Mouse (Mus musculus): ENCODE data around the gene Tnni2. TPM values are rescaled to one million over a fixed set of nuclear protein-coding genes. Genes with fewer than 3 reads are reported as not detected.

Tnni2 gene
- polyA plus RNA-seq, 1 experiment from 2014 or later, result 46.1 TPM

DNA sequence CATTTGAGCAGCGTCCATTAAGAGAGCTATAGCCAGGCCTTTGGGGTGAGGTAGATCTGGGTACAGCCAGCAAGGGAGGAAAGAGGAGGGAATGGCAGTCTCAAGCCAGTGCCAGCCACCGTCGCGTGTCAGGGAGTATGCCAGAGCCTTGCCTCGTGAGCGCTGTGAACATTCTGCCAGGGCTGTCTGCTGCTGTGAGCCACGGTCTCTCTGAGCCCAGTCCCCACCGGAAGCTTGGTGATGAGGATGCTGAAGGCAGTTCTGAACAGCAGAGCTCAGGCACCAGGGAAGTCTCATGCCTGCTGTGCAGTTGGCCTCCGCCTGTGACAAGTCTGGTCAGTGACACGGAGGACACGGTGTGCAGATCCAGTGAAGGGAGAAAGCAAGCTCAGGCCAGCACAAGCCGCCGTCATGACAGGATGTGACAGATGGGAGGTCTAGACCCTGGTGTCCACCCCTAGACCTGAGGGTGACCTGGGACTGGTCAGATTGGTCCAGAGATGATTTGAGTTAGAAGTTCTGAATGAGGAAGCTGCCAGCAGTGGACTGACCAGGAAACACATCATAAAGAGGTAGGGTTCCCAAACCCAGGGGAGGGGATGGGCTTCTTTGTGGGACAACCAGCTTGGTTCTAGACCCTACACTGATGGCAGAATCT is 35.3 kb downstream of the Tnni2 start:
- Histone ChIP-seq H3K9ac (ENCODE audit: low read depth, low read length) (no peak overlapping the region), H3K27me3 (ENCODE audit: control insufficient read depth, insufficient read depth, low read length) (no peaks in the 10 kb centered on the region), H3K27ac (ENCODE audit: low read depth, low read length) (no peak overlapping the region), H3K9me3 (replicated peaks; ENCODE audit: control insufficient read depth, low read length) (no peaks in the 10 kb centered on the region), H3K36me3 (ENCODE audit: control insufficient read depth, insufficient read depth, low read length) (no peaks in the 10 kb centered on the region), H3K4me3 (ENCODE audit: low read depth, low read length) (no peak overlapping the region), H3K4me1 (ENCODE audit: control insufficient read depth, insufficient read depth, low read length) (peaks cover 51% of the 10 kb centered on the region), H3K4me2 (no peak overlapping the region)
- 80% methylated on average over 13 of the region's 13 CpGs for WGBS (ENCODE audit: insufficient replicate concordance)
- no peak for ATAC-seq (replicated peaks; ENCODE audit: insufficient number of reproducible peaks, low FRiP score, low TSS enrichment)

DNA sequence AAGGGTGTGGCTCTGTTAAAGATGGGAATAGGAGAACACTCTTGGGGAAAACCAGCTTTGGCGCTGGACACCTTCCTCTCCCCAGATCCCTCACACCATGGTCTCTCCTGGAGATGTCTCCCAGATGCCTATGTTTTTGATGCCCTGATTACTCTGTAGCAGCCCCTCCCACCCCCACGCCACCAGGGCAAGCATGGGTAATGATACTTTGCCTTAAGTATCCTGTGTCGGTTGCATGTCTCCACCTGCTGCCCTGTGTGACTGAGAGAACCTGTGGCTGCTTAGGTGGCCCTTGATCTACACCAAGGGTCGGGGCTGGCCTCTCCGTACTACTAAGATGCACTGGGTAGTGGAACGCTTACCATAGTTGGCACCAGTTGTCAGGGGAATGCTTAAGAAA is 36.4 kb downstream of the Tnni2 start:
- H3K4me1 ChIP-seq (ENCODE audit: control insufficient read depth, insufficient read depth, low read length), result peaks cover 54% of the 10 kb centered on the region
- H3K4me2 ChIP-seq, result no peak overlapping the region
- H3K9ac ChIP-seq (ENCODE audit: low read depth, low read length), result no peak overlapping the region

DNA sequence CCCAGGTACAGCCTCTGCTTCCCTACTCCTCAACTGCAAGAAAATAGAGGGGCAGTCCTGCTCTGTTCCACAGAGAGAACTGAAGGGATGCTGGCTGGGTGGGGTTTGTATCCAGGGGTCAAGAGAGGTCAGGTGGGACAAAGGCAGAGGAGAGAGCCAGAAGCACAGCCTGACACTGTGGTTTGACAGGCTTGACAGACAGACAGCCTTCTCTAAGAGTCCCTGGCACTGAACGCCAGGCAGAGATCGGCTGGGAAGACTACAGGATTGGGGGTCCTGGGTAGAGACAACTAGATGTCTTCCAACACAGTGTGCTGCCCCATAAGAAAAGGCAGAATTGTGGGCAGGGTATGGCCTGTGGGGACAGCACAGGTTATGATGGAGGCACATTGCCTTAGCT is 37.0 kb downstream of the Tnni2 start:
- Histone ChIP-seq H3K27ac (ENCODE audit: low read depth, low read length) (peak overlapping the region; percentile 36; the same call in 1 of the 2 replicates), H3K9ac (ENCODE audit: low read depth, low read length) (no peak overlapping the region; the same call in 1 of the 2 replicates), H3K27me3 (ENCODE audit: control insufficient read depth, insufficient read depth, low read length) (no peaks in the 10 kb centered on the region), H3K4me1 (ENCODE audit: control insufficient read depth, insufficient read depth, low read length) (peaks cover 58% of the 10 kb centered on the region), H3K36me3 (ENCODE audit: control insufficient read depth, insufficient read depth, low read length) (no peaks in the 10 kb centered on the region), H3K4me3 (ENCODE audit: low read depth, low read length) (no peak overlapping the region), H3K9me3 (replicated peaks; ENCODE audit: control insufficient read depth, low read length) (no peaks in the 10 kb centered on the region), H3K4me2 (no peak overlapping the region)
- 64% methylated on average over 2 of the region's 2 CpGs for WGBS (ENCODE audit: insufficient replicate concordance)
- no peak for ATAC-seq (replicated peaks; ENCODE audit: insufficient number of reproducible peaks, low FRiP score, low TSS enrichment)

More for the DNA sequence above, 36.4 kb downstream of the Tnni2 start:
- H3K9me3 ChIP-seq (replicated peaks; ENCODE audit: control insufficient read depth, low read length), result no peaks in the 10 kb centered on the region
- no peaks in the 10 kb centered on the region for H3K36me3 ChIP-seq (ENCODE audit: control insufficient read depth, insufficient read depth, low read length)
- H3K27ac ChIP-seq (ENCODE audit: low read depth, low read length), result no peak overlapping the region; the same call in 1 of the 2 replicates
- ATAC-seq (replicated peaks; ENCODE audit: insufficient number of reproducible peaks, low FRiP score, low TSS enrichment), result no peak
- no peak overlapping the region for H3K4me3 ChIP-seq (ENCODE audit: low read depth, low read length)
- WGBS (ENCODE audit: insufficient replicate concordance), result 83% methylated on average over 6 of the region's 6 CpGs
- H3K27me3 ChIP-seq (ENCODE audit: control insufficient read depth, insufficient read depth, low read length), result no peaks in the 10 kb centered on the region

DNA sequence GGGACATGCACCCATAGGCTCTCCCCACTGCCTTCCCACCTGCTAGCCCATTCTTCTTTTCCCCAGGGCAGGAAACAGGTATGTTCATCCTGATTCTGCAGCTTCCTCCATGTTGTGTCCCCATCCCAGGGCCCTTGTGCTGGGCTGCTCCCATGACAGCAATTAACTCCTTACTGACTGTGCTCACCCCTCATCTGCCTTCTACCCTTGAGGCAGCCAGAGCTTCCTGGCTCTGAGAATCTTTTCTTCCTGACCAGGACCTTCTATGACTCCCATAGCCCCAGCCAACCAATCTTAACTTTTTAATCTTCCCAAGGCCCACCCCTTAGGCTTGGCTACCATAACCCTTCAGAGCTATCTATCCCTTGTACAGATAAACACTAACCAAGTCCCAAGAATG is 37.7 kb downstream of the Tnni2 start:
- no peaks in the 10 kb centered on the region for H3K27me3 ChIP-seq (ENCODE audit: control insufficient read depth, insufficient read depth, low read length)
- H3K4me3 ChIP-seq (ENCODE audit: low read depth, low read length), result no peak overlapping the region
- peak overlapping the region; percentile 37 for H3K27ac ChIP-seq (ENCODE audit: low read depth, low read length)
- H3K4me1 ChIP-seq (ENCODE audit: control insufficient read depth, insufficient read depth, low read length), result peaks cover 60% of the 10 kb centered on the region
- no peaks in the 10 kb centered on the region for H3K36me3 ChIP-seq (ENCODE audit: control insufficient read depth, insufficient read depth, low read length)
- H3K9ac ChIP-seq (ENCODE audit: low read depth, low read length), result no peak overlapping the region
- ATAC-seq (replicated peaks; ENCODE audit: insufficient number of reproducible peaks, low FRiP score, low TSS enrichment), result no peak
- H3K4me2 ChIP-seq, result no peak overlapping the region
- no peaks in the 10 kb centered on the region for H3K9me3 ChIP-seq (replicated peaks; ENCODE audit: control insufficient read depth, low read length)

DNA sequence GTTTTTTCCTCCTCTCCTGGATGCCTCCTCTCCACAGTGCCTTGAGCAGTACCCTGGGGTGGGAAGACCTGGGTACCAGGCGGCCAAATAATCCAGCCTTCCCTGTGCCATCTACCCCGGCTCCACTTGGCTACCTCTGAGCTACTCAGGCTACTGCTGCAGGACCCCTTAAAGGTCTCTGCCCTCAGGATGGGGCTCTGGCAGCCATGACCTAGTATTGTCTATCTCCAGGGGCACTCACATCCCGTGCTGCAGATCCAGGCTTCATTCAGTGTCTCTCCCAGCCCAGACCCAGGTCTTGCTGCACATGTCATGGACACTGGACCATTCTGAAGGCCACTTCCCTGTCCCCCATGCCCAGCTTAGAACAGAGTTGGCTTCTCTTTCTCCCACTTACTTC is 38.3 kb downstream of the Tnni2 start:
- no peak overlapping the region for H3K4me3 ChIP-seq (ENCODE audit: low read depth, low read length)
- H3K4me2 ChIP-seq, result no peak overlapping the region
- H3K4me1 ChIP-seq (ENCODE audit: control insufficient read depth, insufficient read depth, low read length), result peaks cover 59% of the 10 kb centered on the region
- H3K36me3 ChIP-seq (ENCODE audit: control insufficient read depth, insufficient read depth, low read length), result no peaks in the 10 kb centered on the region
- peak overlapping the region; percentile 98 for H3K27ac ChIP-seq (ENCODE audit: low read depth, low read length)
- no peaks in the 10 kb centered on the region for H3K9me3 ChIP-seq (replicated peaks; ENCODE audit: control insufficient read depth, low read length)
- no peak for ATAC-seq (replicated peaks; ENCODE audit: insufficient number of reproducible peaks, low FRiP score, low TSS enrichment)
- WGBS (ENCODE audit: insufficient replicate concordance), result 88% methylated on average over 3 of the region's 3 CpGs
- H3K27me3 ChIP-seq (ENCODE audit: control insufficient read depth, insufficient read depth, low read length), result no peaks in the 10 kb centered on the region
- no peak overlapping the region for H3K9ac ChIP-seq (ENCODE audit: low read depth, low read length)

DNA sequence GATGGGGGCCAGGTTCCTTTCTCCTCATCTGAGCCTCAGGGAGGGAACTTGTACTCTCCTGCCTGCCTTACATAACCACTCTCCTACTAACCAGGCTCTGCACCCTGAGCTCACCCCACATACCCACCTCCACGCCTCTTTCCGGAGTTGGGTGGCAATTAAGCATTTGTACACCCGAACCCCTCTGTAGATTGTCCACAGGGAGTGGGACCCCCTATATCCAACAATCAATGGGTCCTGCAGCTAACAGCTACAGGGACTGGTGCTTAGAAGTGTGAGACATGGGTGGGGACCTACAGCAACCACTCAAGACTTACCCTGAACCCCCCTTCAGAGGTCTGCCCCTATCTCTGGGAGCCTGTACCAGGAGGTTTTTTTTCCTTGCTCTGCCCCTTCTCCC is 39.1 kb downstream of the Tnni2 start:
- Histone ChIP-seq H3K9ac (ENCODE audit: low read depth, low read length) (peak overlapping the region; percentile 83; the same call in 1 of the 2 replicates), H3K27me3 (ENCODE audit: control insufficient read depth, insufficient read depth, low read length) (no peaks in the 10 kb centered on the region), H3K9me3 (replicated peaks; ENCODE audit: control insufficient read depth, low read length) (no peaks in the 10 kb centered on the region), H3K36me3 (ENCODE audit: control insufficient read depth, insufficient read depth, low read length) (0 out of 2 replicates have a peak, but pooled peaks cover 3% of the 10 kb centered on the region), H3K4me2 (no peak overlapping the region), H3K27ac (ENCODE audit: low read depth, low read length) (peak overlapping the region; percentile 98), H3K4me3 (ENCODE audit: low read depth, low read length) (no peak overlapping the region), H3K4me1 (ENCODE audit: control insufficient read depth, insufficient read depth, low read length) (peaks cover 54% of the 10 kb centered on the region)
- no peak for ATAC-seq (replicated peaks; ENCODE audit: insufficient number of reproducible peaks, low FRiP score, low TSS enrichment)
- WGBS (ENCODE audit: insufficient replicate concordance), result 82% methylated on average over 3 of the region's 3 CpGs

DNA sequence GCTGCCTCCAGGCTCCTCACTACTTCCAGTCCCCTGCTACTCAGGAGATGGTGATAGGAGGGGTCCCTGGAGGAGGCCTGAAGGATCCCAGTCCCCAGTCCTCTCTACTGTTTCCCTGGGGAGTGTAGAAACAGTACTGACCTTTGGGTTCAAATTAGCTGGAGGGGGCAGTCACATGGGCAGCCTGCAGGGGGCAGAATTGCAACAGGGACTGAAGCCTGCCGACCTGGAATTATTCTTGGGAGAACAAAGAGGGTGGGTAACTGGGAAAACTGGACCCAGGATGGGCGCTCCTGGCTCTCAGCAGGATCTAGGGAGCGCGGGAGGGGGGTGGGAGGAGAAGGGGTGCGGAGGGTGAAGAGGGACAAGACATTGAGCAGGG is 39.6 kb downstream of the Tnni2 start:
- Histone ChIP-seq H3K27ac (ENCODE audit: low read depth, low read length) (peak overlapping the region; percentile 98), H3K36me3 (ENCODE audit: control insufficient read depth, insufficient read depth, low read length) (0 out of 2 replicates have a peak, but pooled peaks cover 3% of the 10 kb centered on the region), H3K9me3 (replicated peaks; ENCODE audit: control insufficient read depth, low read length) (no peaks in the 10 kb centered on the region), H3K27me3 (ENCODE audit: control insufficient read depth, insufficient read depth, low read length) (no peaks in the 10 kb centered on the region), H3K4me2 (peak overlapping the region; percentile 55), H3K9ac (ENCODE audit: low read depth, low read length) (peak overlapping the region; percentile 83), H3K4me3 (ENCODE audit: low read depth, low read length) (peak overlapping the region; percentile 8; the same call in 1 of the 2 replicates), H3K4me1 (ENCODE audit: control insufficient read depth, insufficient read depth, low read length) (peaks cover 52% of the 10 kb centered on the region)
- 11% methylated on average over 5 of the region's 5 CpGs for WGBS (ENCODE audit: insufficient replicate concordance)
- peak; percentile 4; the same call in 1 of the 2 replicates for ATAC-seq (replicated peaks; ENCODE audit: insufficient number of reproducible peaks, low FRiP score, low TSS enrichment)

DNA sequence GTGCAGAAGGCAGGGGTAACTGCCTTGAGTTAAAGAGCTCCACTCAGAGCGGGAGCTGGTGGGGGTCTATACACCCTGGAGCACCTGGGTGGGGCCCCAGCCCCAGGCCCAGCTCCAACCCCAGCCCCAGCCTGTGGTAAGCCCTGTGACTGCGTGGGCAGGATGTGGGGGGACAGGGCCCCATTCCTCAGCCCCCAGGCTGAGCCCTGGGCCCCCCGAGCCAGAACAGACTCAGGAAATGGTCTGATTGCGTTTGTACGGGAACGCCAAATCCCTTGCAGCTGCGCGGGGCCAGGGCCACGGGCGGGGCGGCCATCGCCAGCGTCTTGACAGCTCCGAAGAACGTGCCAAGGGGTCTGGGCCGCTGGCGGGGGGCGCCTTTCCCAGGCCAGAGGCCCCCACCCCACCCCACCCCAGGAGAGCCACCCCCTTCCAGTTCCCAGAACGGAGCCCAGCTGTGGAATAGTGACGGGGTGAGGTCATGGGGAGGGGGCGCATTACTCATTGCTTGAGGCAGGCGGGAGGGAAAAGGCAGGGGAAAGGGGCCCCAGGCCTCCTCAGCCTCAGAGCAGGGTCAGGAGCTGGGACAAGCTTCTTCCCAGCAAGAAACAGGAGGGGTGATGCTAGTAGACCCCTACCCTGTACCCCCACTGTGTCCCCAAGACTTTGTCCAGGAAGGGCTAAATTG is 40.1 kb downstream of the Tnni2 start:
- Histone ChIP-seq H3K27me3 (ENCODE audit: control insufficient read depth, insufficient read depth, low read length) (no peaks in the 10 kb centered on the region), H3K4me1 (ENCODE audit: control insufficient read depth, insufficient read depth, low read length) (peaks cover 55% of the 10 kb centered on the region), H3K9ac (ENCODE audit: low read depth, low read length) (peak overlapping the region; percentile 83), H3K4me3 (ENCODE audit: low read depth, low read length) (peak overlapping the region; percentile 8; the same call in 1 of the 2 replicates), H3K27ac (ENCODE audit: low read depth, low read length) (peak overlapping the region; percentile 98), H3K4me2 (peak overlapping the region; percentile 55), H3K9me3 (replicated peaks; ENCODE audit: control insufficient read depth, low read length) (no peaks in the 10 kb centered on the region), H3K36me3 (ENCODE audit: control insufficient read depth, insufficient read depth, low read length) (0 out of 2 replicates have a peak, but pooled peaks cover 3% of the 10 kb centered on the region)
- WGBS (ENCODE audit: insufficient replicate concordance), result 2% methylated on average over 22 of the region's 22 CpGs
- ATAC-seq (replicated peaks; ENCODE audit: insufficient number of reproducible peaks, low FRiP score, low TSS enrichment), result peak; percentile 66
